Mouse (Mus musculus) stomach, embryonic 15.5 days (tissue): Measurements from ENCODE around the gene Bcl2l12. TPM values are rescaled to one million over a fixed set of nuclear protein-coding genes. Genes with fewer than 3 reads are reported as not detected.
A peak's percentile ranks its signal among the peaks of the same experiment; 100 is the strongest.

Source experiments
- ATAC-seq: fragments of 200-750 bp; cut with Nextera tagmentation; 2 replicates; pipeline ENCODE4 v1.8.0; 2017; ENCODE audit warnings: low read depth, moderate number of reproducible peaks, moderate TSS enrichment; ENCODE audit not compliant: insufficient read depth, low FRiP score
- H3K27ac ChIP-seq: fragments of 300-500 bp; sonication (generic); 2 replicates; pipeline ENCODE4 v1.5.1; 2015; ENCODE audit warnings: mild to moderate bottlenecking, inconsistent platforms
- H3K27me3 ChIP-seq: fragments of 300-500 bp; sonication (generic); replicated peaks from 2 replicates; pipeline ENCODE4 v1.6.1; 2015; ENCODE audit warnings: inconsistent platforms
- H3K36me3 ChIP-seq: fragments of 300-500 bp; sonication (generic); 2 replicates; pipeline ENCODE4 v1.6.1; 2015; ENCODE audit warnings: inconsistent platforms
- H3K4me1 ChIP-seq: fragments of 300-500 bp; sonication (generic); 2 replicates; pipeline ENCODE4 v1.6.1; 2015; ENCODE audit warnings: inconsistent platforms
- H3K4me2 ChIP-seq: fragments of 300-500 bp; sonication (generic); 2 replicates; pipeline ENCODE4 v1.6.1; 2015; ENCODE audit warnings: mild to moderate bottlenecking, inconsistent platforms
- H3K4me3 ChIP-seq: fragments of 300-500 bp; sonication (generic); replicated peaks from 2 replicates; pipeline ENCODE4 v1.5.1; 2015; ENCODE audit warnings: inconsistent platforms
- H3K9ac ChIP-seq: fragments of 300-500 bp; sonication (generic); 2 replicates; pipeline ENCODE4 v1.6.1; 2015; ENCODE audit warnings: inconsistent platforms
- H3K9me3 ChIP-seq: fragments of 300-500 bp; sonication (generic); 2 replicates; pipeline ENCODE4 v1.6.1; 2016; ENCODE audit warnings: inconsistent platforms
- WGBS: fragments of 180-500 bp; shearing (Covaris S2); methylation state at CpG from one replicate; pipeline ENCODE4 v1.1.7; 2015; 5-methylcytosine and 5-hydroxymethylcytosine counted together
- microRNA-seq: library from miRNA; unstranded; fragments of <30 nt; microRNA quantifications from one replicate; pipeline ENCODE4, GENCODE M21; 2016
- polyA plus RNA-seq: library from polyadenylated mRNA; unstranded; fragments of >200 nt; fragmentation: Nextera tagmentation; extraction: Ambion mirVana; gene quantifications from 2 replicates; pipeline ENCODE4 v1.2.1, GENCODE M21; 2015

Bcl2l12 gene
- polyA plus RNA-seq, 1 experiment from 2014 or later = 47.3 TPM

- no peaks in the 10 kb centered on the region for H3K9me3 ChIP-seq
- H3K9ac ChIP-seq = peak overlapping the region; percentile 54; the same call in 1 of the 2 replicates
- 6% methylated on average over 24 of the region's 24 CpGs for WGBS
- no peaks in the 10 kb centered on the region for H3K36me3 ChIP-seq
- H3K27ac ChIP-seq = peak overlapping the region; percentile 75
- peak overlapping the region; percentile 95 for H3K4me2 ChIP-seq
- H3K4me3 ChIP-seq = peak overlapping the region; percentile 57
- H3K27me3 ChIP-seq = peaks cover 18% of the 10 kb centered on the region
- peak; percentile 91 for ATAC-seq
- H3K4me1 ChIP-seq = peaks cover 9% of the 10 kb centered on the region; the same call in 1 of the 2 replicates
These were observed 45.8 kb downstream of the Bcl2l12 start for GRCm38 (mm10) chr7:44952611-44953306.

DNA sequence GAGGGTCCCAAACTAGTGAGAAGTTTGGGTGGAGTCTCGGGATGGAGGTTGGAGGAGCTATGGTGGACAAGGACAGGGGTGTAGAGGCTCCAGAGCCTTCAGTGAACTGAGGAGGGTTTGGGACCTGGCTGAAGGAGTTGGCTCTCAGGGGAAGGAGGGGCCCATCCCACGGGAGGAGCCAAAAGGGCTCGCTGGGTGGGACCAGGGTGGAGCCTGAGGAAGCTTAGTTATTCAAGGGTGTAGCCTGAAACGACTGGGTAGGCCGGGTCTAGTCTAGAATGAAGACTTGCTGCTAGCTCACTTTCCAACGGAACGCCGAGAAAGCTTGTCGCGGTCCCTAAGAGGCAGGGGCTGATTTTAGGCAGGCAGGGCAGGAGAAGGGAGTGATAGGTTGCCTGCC, 46.6 kb downstream of the Bcl2l12 start:
- Histone ChIP-seq H3K27me3 (peaks cover 18% of the 10 kb centered on the region), H3K36me3 (no peaks in the 10 kb centered on the region), H3K4me2 (peak overlapping the region; percentile 95), H3K4me3 (peak overlapping the region; percentile 57), H3K9me3 (no peaks in the 10 kb centered on the region), H3K27ac (peak overlapping the region; percentile 75), H3K9ac (peak overlapping the region; percentile 54; the same call in 1 of the 2 replicates), H3K4me1 (peaks cover 9% of the 10 kb centered on the region; the same call in 1 of the 2 replicates)
- peak; percentile 81 for ATAC-seq
- WGBS = under 1% methylated on average over 10 of the region's 10 CpGs

- 73% methylated on average over 6 of the region's 6 CpGs for WGBS
- ATAC-seq = no peak
- no peaks in the 10 kb centered on the region for H3K9me3 ChIP-seq
- H3K4me2 ChIP-seq = no peak overlapping the region
- H3K4me1 ChIP-seq = peaks cover 9% of the 10 kb centered on the region; the same call in 1 of the 2 replicates
- no peak overlapping the region for H3K27ac ChIP-seq
- no peaks in the 10 kb centered on the region for H3K36me3 ChIP-seq
- no peak overlapping the region for H3K9ac ChIP-seq
- H3K4me3 ChIP-seq = no peak overlapping the region
- H3K27me3 ChIP-seq = peaks cover 18% of the 10 kb centered on the region
These were observed 48.6 kb downstream of the Bcl2l12 start for GRCm38 (mm10) chr7:44949922-44950321.

GRCm38 (mm10) chr7:44942904-44943303, 55.6 kb downstream of the Bcl2l12 start, which contains the start of gene Tsks:
Gene Tsks (plus strand): TSS chr7:44943204.
- no peak within 1 kb of the TSS for H3K27ac ChIP-seq
- H3K4me2 ChIP-seq = no peak within 1 kb of the TSS
- H3K4me1 ChIP-seq = no peaks in the 10 kb centered on the region
- no peaks in the 10 kb centered on the region for H3K9me3 ChIP-seq
- H3K9ac ChIP-seq = no peak within 1 kb of the TSS
- H3K36me3 ChIP-seq = no peaks in the 10 kb centered on the region
- H3K27me3 ChIP-seq = no peaks in the 10 kb centered on the region
- no peak for ATAC-seq
- no peak within 1 kb of the TSS for H3K4me3 ChIP-seq
- 76% methylated on average over 7 of the region's 7 CpGs for WGBS

Small RNAs within 50 kb of the gene (microRNA-seq; reads per million reads assigned to microRNA genes)
- gene Mir7054 = 0.77 reads per million

Other genes starting within 250 kb of the Bcl2l12 start
- 2.1 and 2.3 TPM in 2 replicates for gene Zfp473, start 247.7 kb downstream of the Bcl2l12 start, polyA plus RNA-seq
- gene Nup62, start 182.6 kb downstream of the Bcl2l12 start, polyA plus RNA-seq = 79.3 and 79.8 TPM in 2 replicates
- gene Il4i1, start 182.3 kb downstream of the Bcl2l12 start, polyA plus RNA-seq = 1.3 and 1.4 TPM in 2 replicates
- gene Atf5, start 182.1 kb downstream of the Bcl2l12 start, polyA plus RNA-seq = 5.3 and 6.4 TPM in 2 replicates
- 110 and 112 TPM in 2 replicates for gene Akt1s1, start 149.7 kb downstream of the Bcl2l12 start, polyA plus RNA-seq
- gene Tbc1d17, start 149.6 kb downstream of the Bcl2l12 start, polyA plus RNA-seq = 64.5 and 72.0 TPM in 2 replicates
- gene Pnkp, start 141.6 kb downstream of the Bcl2l12 start, polyA plus RNA-seq = 25.5 and 32.7 TPM in 2 replicates
- gene Ptov1, start 128.9 kb downstream of the Bcl2l12 start, polyA plus RNA-seq = 291 and 320 TPM in 2 replicates
- 88.7 and 91.0 TPM in 2 replicates for gene Med25, start 106.0 kb downstream of the Bcl2l12 start, polyA plus RNA-seq
- 22.2 and 24.2 TPM in 2 replicates for gene Fuz, start 102.6 kb downstream of the Bcl2l12 start, polyA plus RNA-seq
- gene Ap2a1, start 69.2 kb downstream of the Bcl2l12 start, polyA plus RNA-seq = 61.5 and 61.6 TPM in 2 replicates
- gene Tsks, start 55.5 kb downstream of the Bcl2l12 start, polyA plus RNA-seq = 0.09 and 0.14 TPM in 2 replicates
- 19.3 and 19.4 TPM in 2 replicates for gene Cpt1c, start 23.9 kb downstream of the Bcl2l12 start, polyA plus RNA-seq
- gene Prmt1, start 12.1 kb downstream of the Bcl2l12 start, polyA plus RNA-seq = 396 and 430 TPM in 2 replicates
- gene Irf3, start 1.1 kb downstream of the Bcl2l12 start, polyA plus RNA-seq = 89.5 and 94.4 TPM in 2 replicates
- gene Scaf1, start 17.7 kb upstream of the Bcl2l12 start, polyA plus RNA-seq = 32.4 and 39.3 TPM in 2 replicates
- 58.0 and 59.8 TPM in 2 replicates for gene Rras, start 19.2 kb upstream of the Bcl2l12 start, polyA plus RNA-seq
- gene Prr12, start 54.2 kb upstream of the Bcl2l12 start, polyA plus RNA-seq = 9.1 and 9.6 TPM in 2 replicates
- 52.8 and 55.5 TPM in 2 replicates for gene Nosip, start 63.7 kb upstream of the Bcl2l12 start, polyA plus RNA-seq
- 20.5 and 24.7 TPM in 2 replicates for gene Prrg2, start 64.0 kb upstream of the Bcl2l12 start, polyA plus RNA-seq
- gene Rcn3, start 93.5 kb upstream of the Bcl2l12 start, polyA plus RNA-seq = 320 and 325 TPM in 2 replicates
- gene Fcgrt, start 105.1 kb upstream of the Bcl2l12 start, polyA plus RNA-seq = 92.1 and 94.1 TPM in 2 replicates
- gene Rps11, start 125.7 kb upstream of the Bcl2l12 start, polyA plus RNA-seq = 1,420 and 1,462 TPM in 2 replicates
- gene Rpl13a, start 130.0 kb upstream of the Bcl2l12 start, polyA plus RNA-seq = 1,296 and 1,308 TPM in 2 replicates
- 0.42 TPM in 1 of 2 replicates, not detected in the other for gene Gm45713, start 137.5 kb upstream of the Bcl2l12 start, polyA plus RNA-seq
- gene Flt3l, start 137.7 kb upstream of the Bcl2l12 start, polyA plus RNA-seq = 2.2 and 2.5 TPM in 2 replicates
- 80.3 and 90.0 TPM in 2 replicates for gene Pih1d1, start 155.6 kb upstream of the Bcl2l12 start, polyA plus RNA-seq
- 49.3 and 58.7 TPM in 2 replicates for gene Aldh16a1, start 155.9 kb upstream of the Bcl2l12 start, polyA plus RNA-seq
- gene Slc17a7, start 165.2 kb upstream of the Bcl2l12 start, polyA plus RNA-seq = 0.13 TPM in 1 of 2 replicates, not detected in the other
- gene Gfy, start 180.9 kb upstream of the Bcl2l12 start, polyA plus RNA-seq = not detected in 2 replicates
- not detected in 2 replicates for gene Pth2, start 182.3 kb upstream of the Bcl2l12 start, polyA plus RNA-seq
- gene Ccdc155, start 206.2 kb upstream of the Bcl2l12 start, polyA plus RNA-seq = 0.55 and 0.64 TPM in 2 replicates
- 1.1 and 1.4 TPM in 2 replicates for gene Dkkl1, start 213.4 kb upstream of the Bcl2l12 start, polyA plus RNA-seq
- gene Tead2, start 217.0 kb upstream of the Bcl2l12 start, polyA plus RNA-seq = 123 and 141 TPM in 2 replicates
- gene Cd37, start 240.4 kb upstream of the Bcl2l12 start, polyA plus RNA-seq = 4.2 and 7.1 TPM in 2 replicates
- gene Slc6a16, start 242.4 kb upstream of the Bcl2l12 start, polyA plus RNA-seq = not detected in 2 replicates